Mouse (Mus musculus): ENCODE results near the gene Cdon.
A peak's percentile ranks its signal among the peaks of the same experiment; 100 is the strongest.
"Not testable (repeated sequence)": the region's sequence is repeated elsewhere in the genome, so short reads cannot be mapped to it uniquely, and the experiment has no call there.

Gene Cdon

DNA sequence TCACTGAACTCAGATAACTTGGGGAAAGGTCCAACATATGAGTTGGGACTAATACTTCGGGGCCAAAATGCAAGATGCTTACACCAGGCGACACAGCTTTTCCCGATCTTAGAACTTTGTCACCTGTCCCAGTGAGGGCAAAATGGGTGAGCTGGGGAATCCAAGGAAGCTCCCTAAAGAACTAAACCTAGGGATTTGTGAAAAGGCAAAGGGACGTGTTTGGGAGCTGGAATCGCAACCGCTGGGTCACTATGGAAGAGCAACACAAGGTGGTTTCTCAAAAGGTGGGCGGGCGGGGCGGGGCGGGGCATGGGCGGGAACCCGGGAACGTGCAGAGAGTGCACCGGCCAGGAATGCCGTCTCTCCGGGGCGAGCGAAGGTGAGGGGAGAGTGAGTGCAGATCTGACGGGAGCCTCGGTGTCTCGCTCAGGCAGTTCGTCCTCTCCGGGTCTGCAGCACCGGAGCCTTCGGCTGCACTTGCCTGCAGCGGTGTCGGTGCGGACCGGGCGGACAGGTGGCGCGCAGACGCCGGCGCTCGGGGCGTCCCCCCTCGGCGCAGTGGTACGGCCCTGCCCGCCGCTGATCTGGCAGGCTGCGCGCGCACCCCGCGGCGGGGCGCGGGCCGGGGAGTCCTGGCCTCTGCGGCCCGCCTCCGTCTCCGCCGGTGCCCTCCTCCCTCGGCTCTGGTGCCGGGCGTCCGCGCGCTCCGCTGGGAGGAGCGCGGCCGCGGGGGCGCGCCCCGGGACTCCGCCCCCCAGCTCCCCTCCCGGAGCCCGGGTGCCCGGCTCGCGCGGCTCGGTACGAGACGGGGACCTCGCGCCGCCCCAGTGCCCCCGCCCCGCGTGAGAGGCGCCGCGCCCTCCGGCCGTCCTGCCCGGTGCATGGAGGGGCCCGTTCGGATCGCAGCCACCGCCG is at the start of gene Cdon:
TSS of gene Cdon (plus strand) at position 324 of the 915 bp plus-strand sequence.
- peak; percentile 94 for DNase-seq (ENCODE audit: low spot score)

DNA sequence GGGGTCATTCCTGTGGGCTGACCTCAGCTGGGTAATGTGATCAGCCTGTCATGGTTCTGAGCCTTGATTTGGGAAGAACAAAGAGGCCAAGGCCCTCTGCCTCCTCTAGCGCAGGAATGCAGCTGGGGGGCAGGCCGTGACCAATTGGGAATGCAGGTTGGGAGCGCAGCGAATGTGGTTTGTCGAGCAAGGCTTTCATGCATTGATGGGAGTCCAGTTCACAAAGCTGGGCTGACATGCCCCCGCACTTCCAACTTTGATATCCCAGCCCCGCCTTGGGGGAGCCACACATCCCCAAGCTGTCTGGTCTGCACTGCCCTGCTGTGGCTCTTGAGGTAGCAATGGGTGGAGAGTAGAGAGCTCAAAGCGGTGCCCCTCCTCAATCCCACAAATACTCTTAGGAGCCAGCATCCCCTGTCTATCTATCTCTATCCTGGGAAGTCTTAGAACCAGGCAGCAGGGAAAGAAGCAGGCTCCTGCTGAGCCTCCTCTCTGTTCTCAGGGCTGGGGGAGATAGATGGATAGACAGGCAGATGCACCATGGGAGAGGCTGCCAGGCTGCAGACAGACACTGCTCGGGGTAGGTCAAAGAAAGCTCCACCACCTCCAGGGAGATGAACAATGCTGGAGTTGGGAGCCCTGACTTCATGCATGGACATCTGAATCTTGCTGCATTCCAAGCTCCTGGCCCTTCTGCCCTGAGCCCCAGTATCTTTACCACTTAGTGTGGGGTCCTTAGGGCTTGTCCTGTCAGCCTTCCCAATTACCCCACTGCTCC is 48.4 kb upstream of the Cdon start:
- DNase-seq (ENCODE audit: low spot score) = no peak

DNA sequence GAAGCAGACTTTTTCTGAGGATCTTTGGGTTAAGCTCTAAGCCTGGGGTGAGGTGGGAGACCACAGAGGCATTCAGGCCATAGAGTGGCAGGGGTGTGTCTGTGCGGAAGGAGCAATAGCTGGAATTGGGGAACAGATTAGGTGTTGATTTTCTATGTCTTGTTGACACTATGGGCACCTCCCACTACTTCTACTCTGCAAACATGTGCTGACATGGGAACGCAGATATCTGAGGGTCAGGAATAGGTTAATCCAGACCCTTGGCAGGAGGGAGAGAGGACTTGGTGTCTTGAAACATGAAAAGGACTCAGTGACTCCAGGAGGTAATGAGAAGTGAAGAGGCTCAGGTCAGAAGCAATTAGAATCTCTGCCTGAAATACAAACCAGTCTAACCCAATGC is 43.0 kb upstream of the Cdon start:
- DNase-seq (ENCODE audit: low spot score) = no peak

DNA sequence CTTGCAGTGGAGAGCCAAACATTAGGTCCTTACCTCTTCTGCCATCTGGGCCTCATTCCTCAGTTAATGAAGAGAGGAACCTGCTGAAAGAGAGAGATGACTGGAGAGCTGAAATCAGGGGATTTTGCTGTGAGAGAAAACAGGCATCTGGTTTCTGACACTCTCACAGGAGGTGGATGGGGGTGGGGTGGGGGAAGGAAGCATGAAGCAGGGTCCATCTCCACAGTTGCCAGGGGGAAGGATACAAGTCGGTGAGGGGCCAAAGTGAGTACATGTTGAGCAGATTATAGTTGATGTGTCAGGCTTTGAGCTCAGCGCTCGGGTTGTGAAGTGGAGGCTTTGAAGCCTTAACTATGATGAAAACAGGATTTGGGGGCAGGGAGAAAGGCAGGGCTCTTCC is 41.9 kb upstream of the Cdon start:
- DNase-seq (ENCODE audit: low spot score) = no peak

DNA sequence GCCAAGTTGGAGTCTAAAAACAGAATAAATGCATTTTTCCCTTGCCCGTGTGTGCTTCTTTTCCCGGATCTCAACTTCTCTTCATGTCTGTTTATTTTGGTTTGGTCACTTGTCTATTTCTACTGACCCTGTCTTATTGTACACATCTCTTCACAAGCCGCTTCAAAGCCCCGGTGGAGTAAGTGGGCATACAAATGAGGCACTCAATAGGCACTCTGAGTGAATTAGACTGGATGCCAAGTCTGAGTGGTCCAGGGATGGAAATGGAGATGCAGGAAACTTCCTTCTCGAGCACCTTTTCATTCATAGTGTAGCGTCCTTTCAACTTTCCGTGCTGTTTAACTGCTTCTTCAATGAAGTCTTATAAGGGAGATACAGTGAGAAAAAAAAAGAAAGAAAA is 21.0 kb upstream of the Cdon start:
- no peak for DNase-seq (ENCODE audit: low spot score)

DNA sequence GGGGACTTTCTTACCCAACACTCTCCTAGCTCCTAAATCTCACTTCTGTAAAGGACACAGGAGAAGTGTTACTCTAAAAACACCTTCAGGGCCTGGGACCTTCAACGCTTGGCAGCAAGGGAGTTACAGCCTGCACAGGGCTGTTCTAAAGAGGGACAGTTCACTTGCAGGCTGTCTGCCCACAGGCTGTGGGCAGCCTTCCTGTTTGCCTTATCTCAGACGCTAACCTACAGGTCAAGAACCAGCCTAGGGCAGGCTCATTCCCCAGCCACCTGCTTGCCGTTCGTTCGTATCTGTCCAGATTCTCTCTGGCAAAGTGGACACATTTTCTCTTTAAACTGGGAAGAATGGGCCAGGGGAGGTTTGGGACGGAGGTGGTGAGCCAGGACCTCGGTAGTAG is 20.5 kb upstream of the Cdon start:
- no peak for DNase-seq (ENCODE audit: low spot score)

DNA sequence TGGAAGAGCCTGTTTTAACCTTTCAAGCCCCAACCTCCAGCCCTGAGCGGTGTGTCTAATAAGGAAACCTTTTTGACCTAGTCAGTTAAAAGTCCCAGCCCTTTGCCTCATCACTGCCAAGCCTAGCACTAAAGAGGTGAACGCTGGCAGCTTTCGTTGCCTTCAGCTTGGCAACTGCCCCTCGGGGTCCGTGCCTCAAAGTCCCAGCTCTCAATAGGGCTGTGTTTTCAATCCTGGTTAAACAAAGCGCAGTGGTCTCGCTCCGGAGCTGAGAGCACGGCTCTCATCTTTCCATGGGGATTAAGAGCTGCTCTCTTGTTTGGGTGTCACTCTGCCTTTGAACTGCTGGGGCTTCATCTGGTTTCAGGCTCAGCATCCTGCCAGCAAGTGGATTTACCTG is 20.1 kb upstream of the Cdon start:
- no peak for DNase-seq (ENCODE audit: low spot score)

DNA sequence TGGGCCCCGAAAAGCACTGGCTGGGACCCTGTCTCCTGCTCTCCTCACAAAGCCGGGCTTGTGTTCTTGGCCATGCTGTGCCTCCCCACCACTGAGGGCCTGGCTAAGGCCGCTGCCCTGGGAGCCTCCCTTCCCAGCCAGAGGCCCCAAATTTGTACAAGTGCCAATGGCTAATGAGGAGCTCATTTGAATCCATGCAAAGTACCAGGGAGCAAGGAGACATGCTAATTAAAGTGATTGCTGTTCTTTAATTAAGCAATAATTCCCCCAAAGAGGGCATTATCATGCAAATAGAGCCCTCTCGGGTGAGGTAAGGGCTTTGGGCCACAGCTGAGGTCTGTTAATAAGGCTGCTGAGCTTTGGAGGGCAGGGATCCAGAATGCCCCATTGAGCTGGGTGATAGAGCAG is 18.3 kb upstream of the Cdon start:
- DNase-seq (ENCODE audit: low spot score) = no peak

DNA sequence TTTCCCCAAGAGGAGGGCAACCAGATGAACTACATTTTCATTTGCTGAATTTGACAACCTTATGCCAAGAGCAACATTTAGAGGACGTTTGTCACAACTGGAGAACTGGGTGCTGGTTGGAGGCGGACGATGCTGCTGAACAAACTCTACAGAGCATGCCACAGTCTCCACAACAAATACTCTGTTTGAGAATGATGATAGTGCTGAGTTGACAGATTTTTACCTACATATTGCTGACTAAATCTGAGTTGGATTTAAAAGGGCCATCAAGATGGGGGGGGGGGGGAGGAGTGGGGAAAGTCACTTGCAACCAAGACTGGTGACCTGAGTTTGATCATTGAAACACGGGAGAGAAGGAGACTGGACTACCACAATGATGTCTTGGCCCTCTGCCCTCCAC is 17.4 kb upstream of the Cdon start:
- no peak for DNase-seq (ENCODE audit: low spot score)

DNA sequence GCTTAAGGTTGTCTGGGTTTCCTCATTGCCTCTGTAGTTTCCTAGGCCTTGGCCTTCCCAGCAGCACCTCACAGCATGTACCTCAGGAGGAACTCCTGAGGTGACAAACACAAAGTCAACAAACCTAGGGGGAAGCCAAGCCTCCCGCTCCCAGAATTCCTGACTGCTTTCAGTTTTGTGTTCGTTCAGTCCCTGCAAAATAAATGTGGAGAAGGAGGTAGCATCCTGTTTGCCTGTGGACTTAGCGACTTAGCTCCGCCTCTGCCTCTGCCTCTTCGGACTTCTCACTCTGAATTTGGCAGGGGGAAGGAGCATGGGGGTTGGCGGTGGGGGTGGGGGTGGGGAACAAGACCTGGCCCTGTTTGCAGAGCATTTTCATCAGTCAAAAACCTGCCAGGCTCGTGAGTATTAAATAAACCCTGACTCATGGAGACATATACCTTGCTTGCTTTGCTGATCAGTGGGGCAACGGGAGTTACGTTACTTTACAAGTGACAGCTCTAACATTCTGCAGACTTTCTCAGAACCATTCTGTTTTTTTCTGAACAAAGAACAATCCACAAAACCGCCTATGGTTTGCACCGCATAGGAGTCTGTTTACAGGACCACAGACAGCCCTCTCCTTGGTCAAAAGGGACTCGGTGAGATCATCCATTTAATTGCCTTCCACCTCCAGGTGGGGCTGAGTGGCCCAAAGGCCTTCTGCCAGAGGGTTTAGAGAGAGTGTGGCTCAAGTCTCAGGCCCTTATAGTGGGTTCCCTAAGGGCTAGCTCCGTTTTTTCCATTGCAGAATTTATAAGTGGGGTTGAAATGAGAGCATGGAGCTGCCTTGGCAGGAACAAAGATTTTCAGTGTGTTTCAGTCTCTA is 15.7 kb upstream of the Cdon start:
- DNase-seq (ENCODE audit: low spot score) = no peak

DNA sequence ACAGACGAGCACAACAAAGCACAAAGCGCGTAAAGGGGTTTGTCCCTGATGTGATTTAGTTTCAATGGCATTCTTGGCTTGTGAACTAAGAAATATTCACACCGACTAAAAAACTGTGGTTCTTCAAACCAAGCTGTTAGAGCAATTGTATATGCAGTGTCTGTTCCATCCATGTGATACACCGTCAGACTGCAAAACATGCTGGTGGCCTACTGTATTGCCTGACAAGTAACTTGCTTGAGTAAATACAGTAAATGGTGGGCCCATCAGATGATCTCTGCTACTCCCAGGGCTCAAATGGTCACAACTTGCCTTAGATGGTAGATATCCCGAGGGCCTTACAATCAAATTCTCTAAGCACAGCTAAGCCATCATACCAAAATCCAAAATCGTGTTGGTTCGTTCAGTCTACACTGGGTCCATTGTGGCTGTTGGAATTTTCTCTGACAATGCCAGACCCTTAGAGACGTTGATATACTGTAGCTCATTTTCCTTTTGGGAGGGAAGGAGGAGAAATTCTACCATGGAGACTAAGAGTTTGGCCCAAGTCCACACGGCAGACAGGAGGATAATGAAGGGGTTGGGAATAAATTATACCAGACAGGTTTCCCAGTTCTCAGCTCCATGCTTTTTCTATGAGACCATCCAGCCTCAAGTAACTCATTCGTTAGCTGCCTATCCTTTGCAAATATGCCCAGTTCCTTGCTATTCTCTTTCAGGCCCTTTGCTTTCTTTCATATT is 9.5 kb upstream of the Cdon start:
- DNase-seq (ENCODE audit: low spot score) = no peak

DNA sequence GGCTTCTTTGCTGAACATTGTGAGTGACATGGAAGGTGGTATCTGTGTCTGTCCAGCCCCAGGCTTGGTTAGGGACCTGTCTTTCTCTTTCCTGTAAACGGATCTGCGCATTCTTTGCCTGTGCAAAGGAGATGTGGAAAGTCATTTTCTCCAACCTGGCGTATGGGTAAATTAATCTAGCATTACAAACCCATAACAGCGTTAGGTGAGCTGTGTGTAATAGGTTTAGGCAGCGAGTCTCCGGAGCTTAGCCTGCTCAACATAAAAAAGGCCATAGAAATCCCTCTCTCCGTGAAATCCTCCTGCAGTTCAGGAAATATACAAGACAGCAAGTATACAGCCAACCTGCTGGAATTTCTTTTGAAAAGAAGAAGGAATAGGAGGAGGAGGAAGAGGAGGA is 9.0 kb upstream of the Cdon start:
- DNase-seq (ENCODE audit: low spot score) = no peak

DNA sequence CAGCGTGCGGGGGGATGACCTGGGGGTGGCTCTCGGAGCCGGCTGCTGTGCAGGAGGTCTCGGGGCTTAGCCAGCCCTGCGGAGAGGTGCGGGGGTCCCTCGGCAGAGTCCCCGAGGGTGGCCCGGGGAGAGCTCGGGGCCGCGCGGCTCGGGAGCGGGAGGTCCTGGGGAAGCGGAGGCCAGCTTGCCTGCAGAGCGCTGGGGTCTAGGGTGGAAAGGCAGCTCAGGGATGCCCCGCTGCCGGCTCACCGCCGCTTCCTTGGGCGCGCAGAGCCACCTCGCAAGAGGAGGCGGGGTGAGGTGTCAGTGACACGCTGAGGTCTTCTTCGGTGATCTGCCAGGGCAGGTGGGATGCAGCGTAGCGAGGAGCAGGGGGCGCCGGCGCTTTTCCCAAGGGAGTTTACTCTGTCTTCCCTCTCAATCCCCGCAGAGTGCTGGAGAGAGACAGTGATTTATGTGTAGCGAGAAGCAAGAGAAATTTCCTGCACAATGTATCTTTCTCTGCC is 855 bp downstream of the Cdon start:
- no peak for DNase-seq (ENCODE audit: low spot score)

DNA sequence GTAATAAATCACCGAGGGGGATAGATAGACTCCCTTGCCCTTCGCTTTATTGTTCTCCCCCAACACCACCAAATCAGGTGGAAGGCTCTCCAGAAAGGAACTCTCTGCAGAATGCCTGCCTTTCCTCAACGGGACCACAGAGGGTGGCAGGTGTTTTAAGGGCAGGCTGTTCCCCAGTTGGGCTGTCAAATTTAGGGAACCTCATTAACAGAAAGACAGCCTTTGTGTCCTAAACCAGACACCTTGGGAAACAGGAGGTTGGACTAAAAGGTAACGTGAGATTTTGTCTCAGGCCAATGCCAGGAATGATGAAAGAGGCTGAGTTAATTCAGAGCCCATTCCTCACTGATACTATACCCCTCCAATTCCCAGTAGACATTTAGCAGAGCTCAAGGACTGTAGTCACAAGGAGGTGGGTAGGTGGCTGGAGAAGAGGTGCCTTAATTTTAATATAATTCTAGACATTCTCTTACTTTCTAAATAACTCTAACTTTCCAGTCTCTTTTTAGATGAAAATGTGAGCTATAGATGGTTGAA is 1.5 kb downstream of the Cdon start:
- DNase-seq (ENCODE audit: low spot score) = no peak

DNA sequence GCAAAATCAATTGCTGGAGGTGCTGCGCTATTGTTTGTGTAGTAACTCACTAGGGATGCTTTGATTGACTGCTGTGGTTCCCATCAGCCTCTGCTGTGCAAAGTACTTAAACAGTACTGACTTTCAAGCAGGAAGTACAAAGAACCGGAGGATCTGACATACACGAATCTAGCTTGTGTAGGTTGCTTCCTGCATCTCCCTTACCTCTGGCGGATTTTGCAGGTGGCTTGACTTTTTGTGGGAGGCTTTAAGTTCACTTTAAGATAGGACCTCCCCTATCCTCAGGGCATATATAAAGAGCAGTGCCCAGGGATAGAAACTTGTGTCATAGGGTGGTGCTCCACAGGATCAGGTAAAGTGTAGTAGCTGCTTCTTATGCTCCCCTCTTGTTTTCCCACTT is 2.3 kb downstream of the Cdon start:
- no peak for DNase-seq (ENCODE audit: low spot score)

DNA sequence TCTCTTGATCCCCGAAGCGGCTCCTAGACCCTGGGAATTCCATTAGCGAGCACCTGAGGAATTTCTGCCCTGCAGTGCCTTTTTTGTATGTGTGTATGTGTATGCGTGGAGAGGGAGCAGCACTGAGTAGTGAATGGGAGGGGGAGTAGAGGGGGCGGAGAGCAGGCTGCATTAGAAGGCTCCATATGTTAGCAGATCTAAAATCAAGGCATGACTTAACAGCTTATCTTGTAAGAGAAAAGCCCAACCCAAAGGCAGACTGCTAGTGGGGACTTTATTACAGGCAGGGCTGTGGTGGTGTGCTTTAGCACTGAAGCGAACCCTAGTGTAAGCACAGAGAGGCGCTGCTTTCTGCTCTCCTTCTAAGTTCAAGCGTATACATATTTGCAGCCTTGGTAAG is 3.7 kb downstream of the Cdon start:
- DNase-seq (ENCODE audit: low spot score) = no peak

DNA sequence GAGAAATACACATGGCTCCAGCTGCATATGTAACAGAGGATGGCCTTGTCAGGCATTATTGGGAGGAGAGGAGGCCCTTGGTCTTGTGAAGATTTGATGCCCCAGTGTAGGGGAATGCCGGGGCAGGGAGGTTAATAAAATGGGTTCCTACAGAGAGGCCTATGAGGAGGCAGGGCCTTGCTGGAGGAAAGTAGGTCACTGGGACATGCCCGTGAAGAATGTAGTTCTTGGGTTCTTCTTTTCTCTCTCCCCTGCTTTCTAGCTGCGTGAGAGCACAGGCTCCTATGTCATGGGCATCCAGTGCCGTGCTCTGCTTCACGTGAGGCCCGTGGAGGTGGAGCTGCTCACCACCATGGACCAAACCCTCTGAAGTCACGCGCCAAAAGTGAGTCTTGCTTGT is 9.5 kb downstream of the Cdon start:
- DNase-seq (ENCODE audit: low spot score) = no peak

DNA sequence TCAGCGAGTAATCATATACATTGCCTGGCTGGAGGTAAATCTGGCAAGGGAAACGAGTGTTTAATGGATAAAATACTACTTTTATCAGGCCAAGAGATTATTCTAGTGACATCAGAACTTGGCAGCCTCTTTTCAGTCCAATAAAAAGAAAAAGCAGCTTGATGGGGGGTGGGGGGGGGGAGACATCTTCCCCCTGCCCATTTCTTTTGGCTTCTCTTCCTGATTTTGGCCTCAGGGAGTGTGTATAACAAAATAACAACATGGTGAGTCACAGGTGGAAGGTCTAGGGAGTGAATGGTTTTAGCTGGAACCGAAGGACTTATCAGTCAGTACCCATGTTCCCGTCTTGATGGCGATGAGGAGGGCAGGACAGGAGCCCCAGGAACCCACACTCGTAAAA is 10.5 kb downstream of the Cdon start:
- DNase-seq (ENCODE audit: low spot score) = no peak

DNA sequence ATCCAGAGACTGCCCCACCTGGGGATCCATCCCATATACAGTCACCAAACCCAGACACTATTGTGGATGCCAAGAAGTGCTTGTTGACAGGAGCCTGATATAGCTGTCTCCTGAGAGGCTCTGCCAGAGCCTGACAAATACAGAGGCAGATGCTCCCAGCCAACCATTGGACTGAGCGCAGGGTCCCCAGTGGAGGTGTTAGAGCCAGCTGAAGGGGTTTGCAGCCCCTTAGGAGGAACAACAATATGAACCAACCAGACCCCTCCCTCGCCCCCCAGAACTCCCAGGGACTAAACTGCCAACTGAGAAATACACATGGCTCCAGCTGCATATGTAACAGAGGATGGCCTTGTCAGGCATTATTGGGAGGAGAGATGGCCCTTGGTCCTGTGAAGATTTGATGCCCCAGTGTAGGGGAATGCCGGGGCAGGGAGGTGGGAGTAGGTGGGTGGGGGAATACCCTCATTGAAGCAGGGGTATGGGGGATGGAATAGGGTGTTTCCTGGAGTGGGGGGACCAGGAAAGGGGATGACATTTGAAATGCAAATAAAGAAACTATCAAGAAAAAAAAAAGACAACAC is 11.9 kb downstream of the Cdon start:
- DNase-seq (ENCODE audit: low spot score) = not testable (repeated sequence)

DNA sequence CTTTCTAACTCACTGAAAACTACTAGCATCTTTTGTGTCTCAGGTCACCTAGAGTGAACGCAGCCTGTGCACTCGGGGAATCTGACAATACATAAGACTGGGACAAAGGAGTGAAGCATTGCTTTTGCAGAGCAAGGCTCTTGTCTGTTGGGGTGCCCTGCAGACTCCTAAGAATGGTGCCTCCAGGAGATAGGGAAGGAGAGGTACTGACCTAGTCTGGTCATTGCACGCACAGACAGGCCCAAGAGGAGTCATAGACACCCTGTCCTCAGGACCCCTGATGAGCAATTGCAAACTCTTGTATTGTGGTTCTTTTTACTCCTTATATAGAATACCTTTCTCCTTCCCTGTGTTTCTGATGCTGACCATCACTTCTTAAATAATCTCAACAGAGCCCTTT is 13.4 kb downstream of the Cdon start:
- DNase-seq (ENCODE audit: low spot score) = no peak

DNA sequence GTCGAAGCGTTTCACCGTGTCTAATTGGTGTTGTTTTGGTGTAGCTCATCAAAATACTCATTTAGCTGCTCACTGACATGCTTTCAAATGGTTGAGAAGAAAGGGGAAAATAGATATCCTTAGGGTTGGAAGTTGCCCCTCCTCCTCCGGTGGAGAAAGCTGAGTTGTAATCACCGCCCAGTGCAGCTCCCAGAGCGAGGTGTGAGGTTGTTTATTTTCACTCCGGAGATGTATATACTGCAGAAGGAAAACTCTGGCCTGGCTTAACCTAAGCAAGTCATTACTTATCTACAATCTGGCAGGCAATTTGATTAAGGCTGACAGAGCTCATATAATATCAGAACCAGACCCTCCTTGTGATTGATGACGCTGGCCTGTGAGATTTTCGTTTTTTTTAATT is 14.6 kb downstream of the Cdon start:
- no peak for DNase-seq (ENCODE audit: low spot score)
